Mouse (Mus musculus) ES-CJ7 (cell line): ENCODE results near the gene Gm14226.
"Not testable (repeated sequence)": the region's sequence is repeated elsewhere in the genome, so short reads cannot be mapped to it uniquely, and the experiment has no call there.

Experiments used
- DNase-seq: peaks from one replicate; pipeline ENCODE4 v3.0.0; 2011; ENCODE audit warnings: low read depth, low spot score

The Gm14226 gene

GRCm38 (mm10) chr2:155047452-155048178 is 29.5 kb downstream of the Gm14226 start:
- DNase-seq: no peak

GRCm38 (mm10) chr2:155050108-155050503 is 32.0 kb downstream of the Gm14226 start:
- DNase-seq: no peak

DNA sequence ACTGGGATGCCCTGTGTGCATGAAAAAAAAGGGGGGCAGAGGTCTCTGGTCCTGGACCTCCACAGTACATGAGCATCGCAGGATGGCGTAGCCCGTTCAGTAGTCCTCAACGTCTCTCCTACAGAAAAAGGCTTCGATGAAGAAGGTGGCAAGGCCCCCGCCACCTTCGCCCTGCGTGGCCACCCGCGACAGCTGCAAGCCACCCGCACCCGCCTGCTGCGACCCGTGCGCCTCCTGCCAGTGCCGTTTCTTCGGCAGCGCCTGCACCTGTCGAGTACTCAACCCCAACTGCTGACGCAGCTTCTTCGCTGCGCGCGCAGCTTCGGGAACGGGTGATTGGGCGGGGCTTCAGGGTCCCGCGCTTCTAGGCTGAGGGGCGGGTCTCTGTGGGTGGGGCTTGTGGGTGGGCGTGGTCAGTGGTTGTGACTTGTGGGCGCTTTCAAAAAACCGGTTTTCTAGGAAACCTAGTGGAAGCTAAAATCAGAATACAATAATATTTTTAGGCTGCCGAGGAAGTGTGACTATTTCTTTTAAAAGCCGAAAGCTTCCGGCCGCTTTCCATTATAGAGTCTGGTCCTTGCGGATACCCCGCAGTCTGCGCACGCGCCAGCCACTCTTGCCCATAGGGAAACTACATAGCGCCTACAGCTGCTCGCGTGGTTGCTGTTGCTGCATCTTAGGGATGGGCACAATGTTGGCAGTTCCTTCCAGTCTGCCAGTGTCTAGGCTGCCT is 32.6 kb downstream of the Gm14226 start:
- peak; percentile 96 for DNase-seq

DNA sequence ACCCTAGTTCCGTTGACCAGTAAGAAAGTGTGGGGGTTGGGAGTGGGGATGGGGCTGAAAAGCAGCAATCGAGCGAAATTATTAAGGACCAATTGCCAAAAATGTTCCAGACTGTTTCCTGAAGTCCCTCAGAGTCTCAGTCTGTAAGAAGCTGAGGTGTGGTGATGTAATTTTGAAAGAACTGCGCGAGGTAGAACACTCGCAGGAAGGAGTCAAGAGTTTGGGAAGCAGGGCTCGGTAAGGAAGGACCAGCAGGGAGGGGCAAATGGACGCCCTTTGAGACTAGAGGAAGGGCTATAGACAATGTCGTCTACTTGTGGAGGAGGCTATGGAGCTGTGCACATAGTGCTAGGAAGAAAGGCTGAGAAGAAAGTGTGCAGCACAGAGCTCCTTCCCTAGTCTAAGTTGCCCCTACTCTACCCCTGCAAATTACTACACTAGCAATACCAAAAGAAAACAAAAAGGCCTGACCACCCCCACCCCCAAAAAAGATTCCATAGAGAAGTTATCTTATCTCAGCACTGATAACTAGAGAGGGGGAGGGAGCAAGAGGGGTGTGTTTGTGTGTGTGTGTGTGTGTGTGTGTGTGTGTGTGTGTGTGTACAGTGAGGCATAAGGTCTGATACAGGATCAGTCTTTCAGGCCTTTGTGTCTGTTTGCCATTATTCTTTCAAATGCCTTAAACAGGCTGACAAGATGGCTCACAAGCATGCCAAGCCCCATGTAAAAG is 33.7 kb downstream of the Gm14226 start:
- DNase-seq: peak; percentile 46

- DNase-seq: no peak
Measured at GRCm38 (mm10) chr2:155052681-155053080, 34.6 kb downstream of the Gm14226 start.

GRCm38 (mm10) chr2:155053512-155053911 is 35.4 kb downstream of the Gm14226 start:
- DNase-seq: not testable (repeated sequence)

DNA sequence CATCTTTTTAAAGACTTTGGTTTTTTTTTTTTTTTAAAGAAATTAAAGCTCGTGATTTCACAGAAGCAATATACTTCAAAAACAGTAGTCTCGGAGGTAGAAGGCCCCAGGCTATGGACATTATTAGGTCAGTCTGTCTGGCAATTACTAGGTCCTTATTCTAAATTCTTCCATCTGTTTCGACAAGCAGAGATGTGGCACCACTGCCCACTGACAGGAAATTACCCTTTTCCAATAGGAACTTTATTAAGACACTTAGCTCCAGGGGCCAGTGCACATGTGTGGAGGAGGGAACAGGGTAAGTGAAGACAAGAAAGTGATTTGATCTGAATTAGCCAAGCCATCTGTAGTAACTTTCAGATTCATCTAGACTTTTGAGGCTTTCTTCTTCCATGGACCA is 36.6 kb downstream of the Gm14226 start:
- no peak for DNase-seq

GRCm38 (mm10) chr2:155056076-155056578 is 38.1 kb downstream of the Gm14226 start:
- DNase-seq: no peak

- no peak for DNase-seq
Measured at GRCm38 (mm10) chr2:155057361-155057760, 39.3 kb downstream of the Gm14226 start.

DNA sequence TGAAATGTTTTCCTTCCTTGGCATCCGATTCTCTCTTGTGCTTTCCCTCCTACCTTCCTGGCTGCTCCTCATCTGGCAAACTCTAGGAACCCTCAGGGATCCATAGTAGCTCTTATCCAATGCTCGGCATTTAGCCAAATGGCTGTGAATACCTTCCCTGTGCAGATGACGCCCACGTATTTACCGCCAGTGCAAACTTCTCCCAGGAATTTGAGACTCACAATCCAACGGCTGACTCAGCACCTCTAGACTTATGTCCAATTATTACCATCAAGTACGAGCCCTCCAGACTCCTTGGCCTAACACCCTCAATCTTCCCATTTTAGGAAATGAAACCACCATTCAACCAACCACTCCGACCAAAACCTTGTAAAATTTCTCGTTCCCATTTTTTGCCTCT is 53.0 kb downstream of the Gm14226 start:
- no peak for DNase-seq

- DNase-seq: no peak
Measured at GRCm38 (mm10) chr2:155072353-155073145, 54.5 kb downstream of the Gm14226 start.

DNA sequence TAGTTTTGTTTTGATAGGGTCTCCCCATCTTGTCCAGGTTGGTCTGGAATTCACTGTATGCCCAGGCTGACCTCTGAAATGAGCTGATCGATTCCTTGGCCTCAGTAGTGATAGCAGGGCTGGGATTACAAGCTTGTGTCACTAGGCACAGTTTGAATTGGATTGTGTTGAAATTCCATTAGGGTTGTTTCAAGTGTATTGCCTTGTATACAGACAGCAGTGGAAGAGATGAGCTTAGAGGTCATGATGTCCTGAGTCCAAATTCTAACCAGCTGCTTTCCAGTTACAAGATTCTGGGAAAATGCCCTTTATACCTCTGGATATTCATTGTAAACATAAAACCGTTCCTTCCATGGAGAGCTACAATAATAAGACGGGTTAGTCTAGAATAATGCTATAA is 55.3 kb downstream of the Gm14226 start:
- no peak for DNase-seq

GRCm38 (mm10) chr2:155073978-155074765 is 56.1 kb downstream of the Gm14226 start, which contains the start of gene Ahcy:
Gene Ahcy, minus strand, starts transcription at chr2:155074497.
- peak; percentile 88 for DNase-seq

DNA sequence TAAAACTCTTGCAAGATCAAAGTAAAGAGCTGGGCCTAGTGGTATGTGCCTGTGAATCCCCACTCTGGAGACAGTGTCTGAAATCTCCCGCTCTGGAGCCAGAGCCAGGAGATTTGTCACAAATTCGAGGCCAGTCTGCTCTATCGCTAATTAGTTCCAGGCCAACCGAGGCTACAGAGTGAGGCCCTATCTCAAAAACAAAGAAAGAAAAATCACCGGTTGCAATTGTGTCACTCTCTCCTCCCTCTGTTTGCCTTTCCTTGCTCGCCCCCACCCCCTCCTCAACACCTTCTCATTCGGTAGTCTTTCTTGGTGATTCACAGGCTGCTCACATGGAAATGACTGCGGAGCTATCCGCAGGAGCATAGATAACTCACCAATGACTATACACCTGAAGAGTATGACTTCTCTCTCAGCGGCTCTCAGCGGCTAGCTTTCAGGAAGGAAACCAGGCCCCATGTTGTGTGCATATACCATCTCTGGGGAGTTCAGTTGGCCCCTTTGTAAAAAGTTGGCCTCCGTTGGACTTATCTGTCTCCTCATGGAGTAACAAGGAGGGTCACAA is 56.8 kb downstream of the Gm14226 start:
- DNase-seq: no peak

DNA sequence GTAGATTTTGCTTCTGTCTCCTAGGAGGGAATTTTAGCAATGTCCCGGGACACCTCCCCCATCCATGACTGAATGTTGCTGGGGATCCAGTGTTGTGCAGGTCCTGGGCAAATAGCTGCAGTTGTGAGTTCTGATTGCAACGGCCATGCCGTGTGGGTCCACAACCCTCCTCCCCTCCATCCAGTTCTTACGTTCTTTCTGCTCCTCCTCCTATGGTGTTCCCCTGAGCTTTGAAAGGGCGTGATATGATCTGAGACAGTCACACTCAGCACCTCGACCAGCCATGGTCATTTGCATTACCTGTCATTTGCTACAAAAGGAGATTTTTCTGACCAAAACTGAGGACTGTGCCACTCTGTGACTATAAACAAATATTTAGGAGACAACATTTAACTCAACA is 57.6 kb downstream of the Gm14226 start:
- no peak for DNase-seq
